Mouse (Mus musculus): ENCODE measurements around the gene Celf1.

GRCm38 (mm10) chr2:90916560-90917232, 23.5 kb upstream of the Celf1 start:
- no peak for TF ChIP-seq POLR2A (IDR thresholded peaks at IDR 0.05; ENCODE audit: borderline replicate concordance, control insufficient read depth, low read depth, low read length)
- TF ChIP-seq CTCF (IDR thresholded peaks at IDR 0.05; ENCODE audit: control insufficient read depth, insufficient read depth, low read length), result no peak
